Mouse (Mus musculus): Measurements from ENCODE around the gene Fndc5.

GRCm38 (mm10) chr4:129112231-129112630, 24.6 kb upstream of the Fndc5 start:
- TF ChIP-seq CTCF (IDR thresholded peaks at IDR 0.05; ENCODE audit: low read depth): no peak
- no peak for TF ChIP-seq EP300 (optimal IDR thresholded peaks at IDR 0.05)

Data from stomach, postnatal 0 days (tissue).